ENCODE assay signal across 16 mouse cellular contexts in the genomic region with DNA sequence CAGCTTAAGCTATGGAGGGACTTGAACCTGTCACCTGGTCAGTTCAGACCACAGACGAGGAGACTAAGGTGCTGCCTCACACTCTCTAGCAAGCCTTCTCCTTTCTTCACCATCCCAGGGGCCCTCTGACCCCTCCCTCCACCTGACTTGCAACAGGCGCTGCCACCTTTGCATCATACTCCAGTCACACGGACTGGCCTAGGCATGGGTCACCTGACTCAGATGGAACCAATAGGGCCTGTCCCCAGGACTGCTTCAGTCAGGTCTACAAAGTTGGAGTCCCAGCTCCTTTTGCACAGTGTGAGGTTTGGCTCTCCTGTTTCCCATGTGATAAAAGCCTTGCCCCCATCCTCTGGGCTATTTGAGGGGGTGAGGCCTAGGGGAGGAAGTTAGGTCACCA. TPM values are rescaled to one million over a fixed set of nuclear protein-coding genes. Genes with fewer than 3 reads are reported as not detected.
DNase-seq lines count a peak whose midpoint lies in the region; ATAC-seq lines count a peak whose summit lies in the region.
"Had no signal": no experiment of that assay in that cellular context is flagged by ENCODE, and none has a peak within 500 bp of the region (broad histone marks: within the 10 kb centered on the region; RNA-seq: fewer than 3 reads in every experiment).

No protein-coding gene starts in this region.

- 0 out of 2 replicates have a peak, but pooled peaks cover 4% of the 10 kb centered on the region for H3K36me3 ChIP-seq in intestine, embryonic 16.5 days (ENCODE audit: control insufficient read depth, insufficient read depth, low read length)
- no peaks in the 10 kb centered on the region for H3K36me3 ChIP-seq in intestine, embryonic 15.5 days
- H3K36me3 ChIP-seq in midbrain, embryonic 16.5 days (ENCODE audit: control insufficient read depth, insufficient read depth, low read length) = no peaks in the 10 kb centered on the region
- H3K36me3 ChIP-seq in midbrain, embryonic 10.5 days = peaks cover 30% of the 10 kb centered on the region
- H3K36me3 ChIP-seq: limb, embryonic 13.5 days had no signal

- WGBS in intestine, embryonic 16.5 days = 76% methylated on average over 3 of the region's 3 CpGs
- 76% methylated on average over 3 of the region's 3 CpGs for WGBS in intestine, embryonic 15.5 days
- WGBS in midbrain, embryonic 16.5 days = 88% methylated on average over 3 of the region's 3 CpGs
- 78% methylated on average over 3 of the region's 3 CpGs for WGBS in midbrain, embryonic 10.5 days

- no peak overlapping the region for H3K4me2 ChIP-seq in intestine, embryonic 16.5 days (ENCODE audit: low read depth, low read length)
- H3K4me2 ChIP-seq in intestine, embryonic 15.5 days (replicated peaks) = no peak overlapping the region
- H3K4me2 ChIP-seq in midbrain, embryonic 16.5 days (ENCODE audit: low read length) = no peak overlapping the region
- H3K4me2 ChIP-seq: heart, embryonic 15.5 days; limb, embryonic 13.5 days had no signal

- H3K9me3 ChIP-seq in intestine, embryonic 16.5 days (ENCODE audit: control insufficient read depth, low read length) = no peaks in the 10 kb centered on the region
- H3K9me3 ChIP-seq in intestine, embryonic 15.5 days = no peaks in the 10 kb centered on the region
- H3K9me3 ChIP-seq in midbrain, embryonic 16.5 days (replicated peaks; ENCODE audit: control insufficient read depth, low read length, poor library complexity, severe bottlenecking) = no peaks in the 10 kb centered on the region
- no peaks in the 10 kb centered on the region for H3K9me3 ChIP-seq in midbrain, embryonic 10.5 days (replicated peaks)
- H3K9me3 ChIP-seq: heart, embryonic 15.5 days; limb, embryonic 13.5 days had no signal

- H3K27ac ChIP-seq in intestine, embryonic 16.5 days (ENCODE audit: low read length) = no peak overlapping the region
- no peak overlapping the region for H3K27ac ChIP-seq in intestine, embryonic 15.5 days
- no peak overlapping the region for H3K27ac ChIP-seq in midbrain, embryonic 16.5 days (ENCODE audit: low read length)
- H3K27ac ChIP-seq in midbrain, embryonic 10.5 days (replicated peaks) = no peak overlapping the region
- H3K27ac ChIP-seq: heart, adult 2 months; heart, embryonic 15.5 days; left cerebral cortex, adult 2 months; limb, embryonic 13.5 days had no signal

- H3K27me3 ChIP-seq in intestine, embryonic 16.5 days (replicated peaks; ENCODE audit: control insufficient read depth, insufficient read depth, low read length) = no peaks in the 10 kb centered on the region
- no peaks in the 10 kb centered on the region for H3K27me3 ChIP-seq in intestine, embryonic 15.5 days (replicated peaks)
- H3K27me3 ChIP-seq in midbrain, embryonic 16.5 days (ENCODE audit: control insufficient read depth, insufficient read depth, low read depth, low read length) = no peaks in the 10 kb centered on the region
- no peaks in the 10 kb centered on the region for H3K27me3 ChIP-seq in midbrain, embryonic 10.5 days (ENCODE audit: low read depth, poor library complexity, severe bottlenecking)
- H3K27me3 ChIP-seq: heart, embryonic 15.5 days; limb, embryonic 13.5 days had no signal

- ATAC-seq in intestine, embryonic 16.5 days = 0 out of 2 replicates have a peak, but pooled peaks have one; percentile 8
- no peak for ATAC-seq in intestine, embryonic 15.5 days
- peak; percentile 37; the same call in 1 of the 2 replicates for ATAC-seq in midbrain, embryonic 16.5 days
- peak; percentile 45 for ATAC-seq in granulocyte monocyte progenitor cell, adult 5-6 weeks (replicated peaks; ENCODE audit: poor library complexity, severe bottlenecking)
- ATAC-seq in neutrophil, adult 5-6 weeks (ENCODE audit: extremely low read depth, insufficient number of reproducible peaks, low FRiP score, poor library complexity, severe bottlenecking) = peak; percentile 56

- DNase-seq in midbrain, embryonic 10.5 days (ENCODE audit: low spot score) = no peak
- no peak for DNase-seq in ovary, adult 18-20 months (ENCODE audit: low spot score)
- no peak for DNase-seq in layer of hippocampus, adult 8-10 months (ENCODE audit: low spot score in 2 of 2)

- no peak overlapping the region for H3K9ac ChIP-seq in intestine, embryonic 16.5 days (ENCODE audit: low read depth, low read length)
- no peak overlapping the region for H3K9ac ChIP-seq in intestine, embryonic 15.5 days
- H3K9ac ChIP-seq in midbrain, embryonic 16.5 days (ENCODE audit: low read depth, low read length) = no peak overlapping the region
- H3K9ac ChIP-seq: forebrain, postnatal 0 days; heart, embryonic 15.5 days; limb, embryonic 13.5 days had no signal

- H3K4me1 ChIP-seq in intestine, embryonic 16.5 days (ENCODE audit: control insufficient read depth, insufficient read depth, low read length) = no peaks in the 10 kb centered on the region
- H3K4me1 ChIP-seq in intestine, embryonic 15.5 days (replicated peaks) = no peaks in the 10 kb centered on the region
- no peaks in the 10 kb centered on the region for H3K4me1 ChIP-seq in midbrain, embryonic 16.5 days (ENCODE audit: control insufficient read depth, insufficient read depth, low read length)
- no peaks in the 10 kb centered on the region for H3K4me1 ChIP-seq in midbrain, embryonic 10.5 days
- H3K4me1 ChIP-seq: limb, embryonic 13.5 days had no signal

- H3K4me3 ChIP-seq in intestine, embryonic 16.5 days (ENCODE audit: low read length) = no peak overlapping the region
- no peak overlapping the region for H3K4me3 ChIP-seq in intestine, embryonic 15.5 days (replicated peaks)
- no peak overlapping the region for H3K4me3 ChIP-seq in midbrain, embryonic 16.5 days (ENCODE audit: low read depth, low read length)
- H3K4me3 ChIP-seq in midbrain, embryonic 10.5 days = no peak overlapping the region
- H3K4me3 ChIP-seq: heart, adult 2 months; heart, embryonic 15.5 days; left cerebral cortex, adult 2 months; limb, embryonic 13.5 days had no signal

RNA-seq across cellular contexts. Expression of gene Mrfap1, which starts 14.1 kb away (rescaled TPM):
- 280 and 296 TPM in 2 replicates for polyA plus RNA-seq in intestine, embryonic 16.5 days (2015; fragmentation: Nextera tagmentation; extraction: Ambion mirVana)
- polyA plus RNA-seq in intestine, embryonic 15.5 days (2015; fragmentation: Nextera tagmentation; extraction: Ambion mirVana) = 421 and 480 TPM in 2 replicates
- 278 and 289 TPM in 2 replicates for polyA plus RNA-seq in midbrain, embryonic 16.5 days (2015; fragmentation: Nextera tagmentation; extraction: Ambion mirVana)
- polyA plus RNA-seq in midbrain, embryonic 10.5 days (2016; fragmentation: Nextera tagmentation; extraction: Ambion mirVana) = 443 and 463 TPM in 2 replicates
- total RNA-seq in granulocyte monocyte progenitor cell, adult 5-6 weeks (2014; fragmentation: Nextera tagmentation) = 182 and 191 TPM in 2 replicates
- total RNA-seq in granulocyte monocyte progenitor cell, adult 5-6 weeks (2017) = 337 and 373 TPM in 2 replicates
- 192 and 198 TPM in 2 replicates for total RNA-seq in neutrophil, adult 5-6 weeks (2017)
- 100 to 1,000 TPM; 515 to 533 (median 521) TPM for total RNA-seq in layer of hippocampus, adult 8-10 months (2022)

RNA-seq across cellular contexts. Expression of gene Man2b2, which starts 19.8 kb away (rescaled TPM):
- polyA plus RNA-seq in intestine, embryonic 16.5 days (2015; fragmentation: Nextera tagmentation; extraction: Ambion mirVana) = 44.9 and 64.6 TPM in 2 replicates
- polyA plus RNA-seq in intestine, embryonic 15.5 days (2015; fragmentation: Nextera tagmentation; extraction: Ambion mirVana) = 26.4 and 30.6 TPM in 2 replicates
- polyA plus RNA-seq in midbrain, embryonic 16.5 days (2015; fragmentation: Nextera tagmentation; extraction: Ambion mirVana) = 11.5 and 11.6 TPM in 2 replicates
- 15.4 and 16.2 TPM in 2 replicates for polyA plus RNA-seq in midbrain, embryonic 10.5 days (2016; fragmentation: Nextera tagmentation; extraction: Ambion mirVana)
- total RNA-seq in granulocyte monocyte progenitor cell, adult 5-6 weeks (2014; fragmentation: Nextera tagmentation) = 36.0 TPM in 2 replicates
- 18.8 and 24.7 TPM in 2 replicates for total RNA-seq in granulocyte monocyte progenitor cell, adult 5-6 weeks (2017)
- total RNA-seq in neutrophil, adult 5-6 weeks (2017) = 20.5 and 21.7 TPM in 2 replicates
- total RNA-seq in layer of hippocampus, adult 8-10 months (2022) = 10 to 100 TPM; 26.8 to 50.4 (median 37.5) TPM

RNA-seq across cellular contexts. Expression of gene Ppp2r2c, which starts 57.7 kb away (rescaled TPM):
- 0.40 and 0.42 TPM in 2 replicates for polyA plus RNA-seq in intestine, embryonic 16.5 days (2015; fragmentation: Nextera tagmentation; extraction: Ambion mirVana)
- polyA plus RNA-seq in intestine, embryonic 15.5 days (2015; fragmentation: Nextera tagmentation; extraction: Ambion mirVana) = 0.73 and 0.89 TPM in 2 replicates
- 56.8 and 61.1 TPM in 2 replicates for polyA plus RNA-seq in midbrain, embryonic 16.5 days (2015; fragmentation: Nextera tagmentation; extraction: Ambion mirVana)
- polyA plus RNA-seq in midbrain, embryonic 10.5 days (2016; fragmentation: Nextera tagmentation; extraction: Ambion mirVana) = 0.48 and 0.83 TPM in 2 replicates
- total RNA-seq in granulocyte monocyte progenitor cell, adult 5-6 weeks (2014; fragmentation: Nextera tagmentation) = not detected in 2 replicates
- total RNA-seq in granulocyte monocyte progenitor cell, adult 5-6 weeks (2017) = not detected in 2 replicates
- total RNA-seq in neutrophil, adult 5-6 weeks (2017) = not detected in 2 replicates
- 100 to 1,000 TPM; 315 to 377 (median 346) TPM for total RNA-seq in layer of hippocampus, adult 8-10 months (2022)
- total RNA-seq: hematopoietic stem cell, adult 5-6 weeks; megakaryocyte-erythroid progenitor cell, adult 5-6 weeks had no signal
- polyA plus RNA-seq: kidney, embryonic 16.5 days had no signal

Comparison
In these comparisons a context has a peak if more than half of its experiments do, and no peak if none do; other contexts are left out.
1. RNA of gene Ppp2r2c, which starts 57.7 kb away (polyA plus RNA-seq): 56.8 to 61.1 TPM in midbrain, embryonic 16.5 days; 0.73 to 0.89 TPM in intestine, embryonic 15.5 days, 0.48 to 0.83 TPM in midbrain, embryonic 10.5 days and 0.40 to 0.42 TPM in intestine, embryonic 16.5 days; every median in the first group is over 10 times any median in the second.